Mouse (Mus musculus) hindbrain, embryonic 13.5 days (tissue): ENCODE results near the gene Map2k6. TPM values are rescaled to one million over a fixed set of nuclear protein-coding genes. Genes with fewer than 3 reads are reported as not detected.

Source experiments
- ATAC-seq: fragments of 200-750 bp; cut with Nextera tagmentation; 2 replicates; pipeline ENCODE4 v1.8.0; 2017; ENCODE audit warnings: moderate TSS enrichment; ENCODE audit not compliant: low FRiP score
- H3K27ac ChIP-seq: fragments of 300-500 bp; sonication (generic); 2 replicates; pipeline ENCODE4 v1.5.1; 2015; ENCODE audit warnings: inconsistent platforms, mild to moderate bottlenecking, moderate library complexity
- H3K27me3 ChIP-seq: fragments of 300-500 bp; sonication (generic); 2 replicates; pipeline ENCODE4 v1.6.1; 2015; ENCODE audit warnings: mild to moderate bottlenecking, inconsistent platforms
- H3K36me3 ChIP-seq: fragments of 300-500 bp; sonication (generic); 2 replicates; pipeline ENCODE4 v1.6.1; 2015; ENCODE audit warnings: mild to moderate bottlenecking, inconsistent platforms
- H3K4me1 ChIP-seq: fragments of 300-500 bp; sonication (generic); replicated peaks from 2 replicates; pipeline ENCODE4 v1.6.1; 2015; ENCODE audit warnings: inconsistent platforms
- H3K4me2 ChIP-seq: fragments of 300-500 bp; sonication (generic); 2 replicates; pipeline ENCODE4 v1.6.1; 2015; ENCODE audit warnings: inconsistent platforms, mild to moderate bottlenecking, moderate library complexity
- H3K4me3 ChIP-seq: fragments of 300-500 bp; sonication (generic); 2 replicates; pipeline ENCODE4 v1.5.1; 2015; ENCODE audit warnings: mild to moderate bottlenecking, inconsistent platforms
- H3K9ac ChIP-seq: fragments of 300-500 bp; sonication (generic); 2 replicates; pipeline ENCODE4 v1.6.1; 2015; ENCODE audit warnings: mild to moderate bottlenecking, inconsistent platforms
- H3K9me3 ChIP-seq: fragments of 300-500 bp; sonication (generic); 2 replicates; pipeline ENCODE4 v1.6.1; 2016; ENCODE audit warnings: inconsistent platforms
- WGBS: fragments of 180-500 bp; shearing (Covaris S2); methylation state at CpG from one replicate; pipeline ENCODE4 v1.1.7; 2015; 5-methylcytosine and 5-hydroxymethylcytosine counted together
- polyA plus RNA-seq: library from polyadenylated mRNA; unstranded; fragments of >200 nt; fragmentation: Nextera tagmentation; extraction: Ambion mirVana; gene quantifications from 2 replicates; pipeline ENCODE4 v1.2.1, GENCODE M21; 2015

Map2k6 gene
- polyA plus RNA-seq, 1 experiment from 2014 or later = 33.6 TPM

GRCm38 (mm10) chr11:110562320-110563081, 163.6 kb downstream of the Map2k6 start:
- no peak overlapping the region for H3K27ac ChIP-seq

GRCm38 (mm10) chr11:110563272-110563671, 164.3 kb downstream of the Map2k6 start:
- Histone ChIP-seq H3K27me3 (no peaks in the 10 kb centered on the region), H3K4me3 (no peak overlapping the region), H3K36me3 (no peaks in the 10 kb centered on the region), H3K9me3 (no peaks in the 10 kb centered on the region), H3K4me2 (no peak overlapping the region), H3K9ac (no peak overlapping the region), H3K27ac (no peak overlapping the region), H3K4me1 (no peaks in the 10 kb centered on the region)
- no peak for ATAC-seq
- 67% methylated on average over 12 of the region's 12 CpGs for WGBS

More at GRCm38 (mm10) chr11:110562320-110563081, 163.6 kb downstream of the Map2k6 start:
- H3K9me3 ChIP-seq = no peaks in the 10 kb centered on the region
- no peaks in the 10 kb centered on the region for H3K36me3 ChIP-seq
- no peak overlapping the region for H3K4me2 ChIP-seq
- ATAC-seq = no peak
- H3K9ac ChIP-seq = no peak overlapping the region
- no peaks in the 10 kb centered on the region for H3K27me3 ChIP-seq
- H3K4me1 ChIP-seq = no peaks in the 10 kb centered on the region
- H3K4me3 ChIP-seq = no peak overlapping the region
- WGBS = 92% methylated on average over 12 of the region's 12 CpGs

GRCm38 (mm10) chr11:110563801-110564200, 164.9 kb downstream of the Map2k6 start:
- H3K9ac ChIP-seq = no peak overlapping the region
- H3K4me3 ChIP-seq = no peak overlapping the region
- no peaks in the 10 kb centered on the region for H3K9me3 ChIP-seq
- H3K27ac ChIP-seq = no peak overlapping the region
- no peak overlapping the region for H3K4me2 ChIP-seq
- ATAC-seq = no peak
- 92% methylated on average over 10 of the region's 10 CpGs for WGBS
- no peaks in the 10 kb centered on the region for H3K27me3 ChIP-seq
- no peaks in the 10 kb centered on the region for H3K4me1 ChIP-seq
- H3K36me3 ChIP-seq = no peaks in the 10 kb centered on the region

- H3K36me3 ChIP-seq = no peaks in the 10 kb centered on the region
- H3K27ac ChIP-seq = no peak overlapping the region
- 86% methylated on average over 7 of the region's 7 CpGs for WGBS
- no peak overlapping the region for H3K4me2 ChIP-seq
- ATAC-seq = no peak
- no peaks in the 10 kb centered on the region for H3K4me1 ChIP-seq
- no peak overlapping the region for H3K4me3 ChIP-seq
- H3K27me3 ChIP-seq = no peaks in the 10 kb centered on the region
- H3K9ac ChIP-seq = no peak overlapping the region
- H3K9me3 ChIP-seq = no peaks in the 10 kb centered on the region
Observed at GRCm38 (mm10) chr11:110566307-110566706, 167.4 kb downstream of the Map2k6 start.

GRCm38 (mm10) chr11:110572548-110572947, 173.6 kb downstream of the Map2k6 start:
- 61% methylated on average over 10 of the region's 10 CpGs for WGBS
- 0 out of 2 replicates have a peak, but pooled peaks have one; percentile 21 for ATAC-seq
- H3K27me3 ChIP-seq = no peaks in the 10 kb centered on the region
- no peaks in the 10 kb centered on the region for H3K4me1 ChIP-seq
- H3K9me3 ChIP-seq = no peaks in the 10 kb centered on the region
- H3K27ac ChIP-seq = no peak overlapping the region
- H3K4me3 ChIP-seq = no peak overlapping the region
- H3K4me2 ChIP-seq = no peak overlapping the region
- H3K36me3 ChIP-seq = no peaks in the 10 kb centered on the region
- H3K9ac ChIP-seq = no peak overlapping the region

Other genes starting within 250 kb of the Map2k6 start
- gene Abca9, start 230.9 kb upstream of the Map2k6 start, polyA plus RNA-seq = 3.1 and 3.5 TPM in 2 replicates
- gene Abca6, start 147.3 kb upstream of the Map2k6 start, polyA plus RNA-seq = 0.12 and 0.34 TPM in 2 replicates
- 8.7 TPM in 2 replicates for gene Abca5, start 61.4 kb upstream of the Map2k6 start, polyA plus RNA-seq